Mouse (Mus musculus): ENCODE data around the gene Fam19a1.

DNA sequence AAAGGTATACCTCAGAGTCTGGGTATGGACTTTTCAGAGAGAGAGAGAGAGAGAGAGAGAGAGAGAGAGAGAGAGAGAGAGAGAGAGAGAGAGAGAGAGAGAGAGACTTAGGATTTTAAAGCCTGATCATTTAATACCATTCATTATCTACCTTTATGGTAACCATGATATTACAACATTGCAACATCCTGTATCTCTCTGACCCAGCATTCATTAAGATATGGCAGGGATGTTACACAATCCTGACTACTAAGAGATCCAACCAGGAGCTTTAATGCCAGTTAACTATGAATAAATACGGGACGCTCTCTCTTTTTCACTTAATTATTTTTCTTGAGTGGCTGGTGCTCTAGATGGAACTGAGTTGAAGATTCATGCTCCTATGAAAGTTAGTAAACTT lies 92.4 kb downstream of the Fam19a1 start:
- TF ChIP-seq CTCF (IDR thresholded peaks at IDR 0.05; ENCODE audit: extremely low read depth, insufficient read length, insufficient replicate concordance, low read depth, low read length) (no peak), POLR2A (IDR thresholded peaks at IDR 0.05; ENCODE audit: low read depth, low read length) (no peak)
